Mouse (Mus musculus) embryonic facial prominence, embryonic 14.5 days (tissue): ENCODE measurements around the gene Ppp1r21. TPM values are rescaled to one million over a fixed set of nuclear protein-coding genes. Genes with fewer than 3 reads are reported as not detected.

Experiments
- ATAC-seq: fragments of 200-750 bp; cut with Nextera tagmentation; 2 replicates; pipeline ENCODE4 v1.8.0; 2017; ENCODE audit warnings: low read depth, moderate number of reproducible peaks, moderate TSS enrichment
- DNase-seq: peaks from one replicate; pipeline ENCODE4 v3.0.0-alpha.2; 2015; ENCODE audit warnings: low spot score
- H3K27ac ChIP-seq: fragments of 300-500 bp; sonication (generic); replicated peaks from 2 replicates; pipeline ENCODE4 v1.5.1; 2014; ENCODE audit warnings: low read depth, mild to moderate bottlenecking, low read length, moderate library complexity
- H3K27me3 ChIP-seq: fragments of 300-500 bp; sonication (generic); replicated peaks from 2 replicates; pipeline ENCODE4 v1.6.1; 2014; ENCODE audit warnings: low read length; ENCODE audit not compliant: control insufficient read depth, insufficient read depth
- H3K36me3 ChIP-seq: fragments of 300-500 bp; sonication (generic); 2 replicates; pipeline ENCODE4 v1.6.1; 2014; ENCODE audit warnings: low read length, mixed read lengths; ENCODE audit not compliant: control insufficient read depth, insufficient read depth
- H3K4me1 ChIP-seq: fragments of 300-500 bp; sonication (generic); 2 replicates; pipeline ENCODE4 v1.6.1; 2014; ENCODE audit warnings: antibody characterized with exemption, low read length; ENCODE audit not compliant: control insufficient read depth, insufficient read depth
- H3K4me2 ChIP-seq: fragments of 300-500 bp; sonication (generic); 2 replicates; pipeline ENCODE4 v1.6.1; 2014; ENCODE audit warnings: low read depth, mild to moderate bottlenecking, low read length, moderate library complexity, mixed read lengths
- H3K4me3 ChIP-seq: fragments of 300-500 bp; sonication (generic); 2 replicates; pipeline ENCODE4 v1.5.1; 2014; ENCODE audit warnings: low read depth, mild to moderate bottlenecking, low read length
- H3K9ac ChIP-seq: fragments of 300-500 bp; sonication (generic); 2 replicates; pipeline ENCODE4 v1.6.1; 2014; ENCODE audit warnings: low read depth, mild to moderate bottlenecking, low read length, moderate library complexity, mixed read lengths
- H3K9me3 ChIP-seq: fragments of 300-500 bp; sonication (generic); 2 replicates; pipeline ENCODE4 v1.6.1; 2016; ENCODE audit warnings: low read length; ENCODE audit not compliant: control insufficient read depth
- WGBS: fragments of 180-500 bp; shearing (Covaris S2); extraction: QIAGEN DNeasy Blood & Tissue Kit; methylation state at CpG from one replicate; pipeline ENCODE4 v1.1.7; 2014; 5-methylcytosine and 5-hydroxymethylcytosine counted together
- polyA plus RNA-seq: library from polyadenylated mRNA; unstranded; fragments of >200 nt; fragmentation: Nextera tagmentation; extraction: Ambion mirVana; gene quantifications from 2 replicates; pipeline ENCODE4 v1.2.1, GENCODE M21; 2014

Gene Ppp1r21
- polyA plus RNA-seq, 1 experiment from 2014 or later, result 23.5 TPM

GRCm38 (mm10) chr17:88620935-88621334, 91.0 kb downstream of the Ppp1r21 start:
- no peak overlapping the region; the same call in 1 of the 2 replicates for H3K27ac ChIP-seq
- 56% methylated on average over 4 of the region's 4 CpGs for WGBS
- H3K27me3 ChIP-seq, result no peaks in the 10 kb centered on the region
- no peak overlapping the region for H3K4me2 ChIP-seq
- no peaks in the 10 kb centered on the region for H3K9me3 ChIP-seq
- H3K4me3 ChIP-seq, result no peak overlapping the region
- H3K4me1 ChIP-seq, result peaks cover 7% of the 10 kb centered on the region
- ATAC-seq (no peak), DNase-seq (peak; percentile 37)
- peaks cover 6% of the 10 kb centered on the region for H3K36me3 ChIP-seq
- H3K9ac ChIP-seq, result no peak overlapping the region

DNA sequence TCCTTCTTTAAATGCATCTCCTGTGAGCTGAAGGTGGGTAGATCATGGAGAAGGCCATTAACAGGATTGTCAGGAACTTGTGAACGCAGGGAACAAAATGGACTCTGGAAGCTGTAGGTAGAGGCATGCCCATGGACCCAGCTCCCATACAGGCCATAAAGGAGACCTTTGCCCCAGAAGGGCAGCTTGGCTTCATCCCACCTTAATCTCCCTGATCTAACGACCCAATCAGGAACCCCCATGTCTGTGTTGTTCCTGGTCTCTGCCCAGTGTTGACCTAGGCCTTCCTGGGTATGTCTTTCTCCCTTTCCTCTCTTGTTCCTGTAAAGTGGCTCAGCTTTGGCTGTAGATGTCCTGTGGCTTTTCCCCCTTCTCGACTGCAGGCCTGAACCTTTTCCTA, 91.5 kb downstream of the Ppp1r21 start:
- H3K27ac ChIP-seq, result no peak overlapping the region; the same call in 1 of the 2 replicates
- H3K36me3 ChIP-seq, result peaks cover 6% of the 10 kb centered on the region
- WGBS, result 87% methylated on average over 3 of the region's 3 CpGs
- no peak overlapping the region for H3K9ac ChIP-seq
- no peaks in the 10 kb centered on the region for H3K9me3 ChIP-seq
- no peak for DNase-seq
- no peak for ATAC-seq
- no peaks in the 10 kb centered on the region for H3K27me3 ChIP-seq
- H3K4me1 ChIP-seq, result peaks cover 12% of the 10 kb centered on the region
- no peak overlapping the region for H3K4me3 ChIP-seq
- no peak overlapping the region for H3K4me2 ChIP-seq

- H3K36me3 ChIP-seq, result peaks cover 6% of the 10 kb centered on the region; the same call in 1 of the 2 replicates
- 71% methylated on average over 1 of the region's 1 CpGs for WGBS
- H3K9me3 ChIP-seq, result no peaks in the 10 kb centered on the region
These were observed 92.8 kb downstream of the Ppp1r21 start for GRCm38 (mm10) chr17:88622711-88623110.

DNA sequence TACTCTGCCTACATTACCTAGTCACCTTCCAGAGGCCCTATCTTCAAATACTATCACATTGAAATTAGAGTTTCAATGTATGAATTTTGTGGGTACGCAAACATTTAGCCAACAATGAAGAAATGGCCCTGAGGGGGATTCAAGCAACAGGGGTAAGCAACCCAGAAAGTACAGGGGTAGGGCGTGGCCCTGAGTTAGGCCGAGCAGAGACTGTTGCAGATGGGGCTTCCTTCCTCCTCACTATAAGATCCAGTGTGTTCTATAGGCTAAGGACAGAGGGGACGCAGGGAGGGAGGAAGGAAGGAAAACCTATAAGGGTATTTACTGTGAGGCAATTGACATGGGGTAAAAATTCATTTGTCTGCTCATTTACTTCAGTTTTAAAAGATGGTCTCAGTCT, 94.5 kb downstream of the Ppp1r21 start:
- H3K9me3 ChIP-seq, result no peaks in the 10 kb centered on the region
- DNase-seq (no peak), ATAC-seq (no peak)
- WGBS, result 90% methylated on average over 4 of the region's 4 CpGs
- no peak overlapping the region for H3K27ac ChIP-seq
- no peak overlapping the region for H3K4me3 ChIP-seq
- no peak overlapping the region for H3K9ac ChIP-seq
- H3K27me3 ChIP-seq, result no peaks in the 10 kb centered on the region
- H3K4me2 ChIP-seq, result no peak overlapping the region
- H3K4me1 ChIP-seq, result peaks cover 38% of the 10 kb centered on the region
- H3K36me3 ChIP-seq, result peaks cover 6% of the 10 kb centered on the region; the same call in 1 of the 2 replicates

More at GRCm38 (mm10) chr17:88622711-88623110, 92.8 kb downstream of the Ppp1r21 start:
- Histone ChIP-seq H3K27ac (no peak overlapping the region), H3K4me2 (no peak overlapping the region), H3K4me1 (peaks cover 25% of the 10 kb centered on the region), H3K9ac (no peak overlapping the region), H3K4me3 (no peak overlapping the region), H3K27me3 (no peaks in the 10 kb centered on the region)
- ATAC-seq (no peak), DNase-seq (no peak)

- Histone ChIP-seq H3K4me3 (no peak overlapping the region), H3K9me3 (no peaks in the 10 kb centered on the region), H3K4me1 (peaks cover 48% of the 10 kb centered on the region), H3K36me3 (peaks cover 6% of the 10 kb centered on the region; the same call in 1 of the 2 replicates), H3K4me2 (no peak overlapping the region), H3K27ac (peak overlapping the region; percentile 88), H3K27me3 (no peaks in the 10 kb centered on the region), H3K9ac (no peak overlapping the region)
- no peak for ATAC-seq
- DNase-seq, result no peak
- 90% methylated on average over 13 of the region's 13 CpGs for WGBS
These were observed 95.4 kb downstream of the Ppp1r21 start for GRCm38 (mm10) chr17:88625350-88625749.

DNA sequence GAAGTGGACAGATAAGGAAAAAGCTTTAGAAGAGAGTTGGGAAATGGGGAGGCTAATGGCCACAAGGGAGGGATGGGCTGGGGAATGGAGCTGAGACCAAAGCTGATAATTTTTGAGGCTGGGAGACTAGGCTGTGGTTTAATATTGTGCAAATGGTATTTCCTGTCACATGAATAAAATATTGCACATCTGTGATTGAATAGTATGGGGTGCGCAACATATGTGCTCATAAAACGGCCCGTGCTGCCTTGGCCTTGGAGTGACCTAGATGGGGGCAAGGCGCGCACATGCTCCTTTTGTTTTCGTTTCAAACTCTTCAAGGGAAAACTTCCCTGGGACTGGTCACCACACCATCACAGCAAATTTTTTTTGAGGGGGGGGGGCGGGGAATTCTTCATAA, 96.0 kb downstream of the Ppp1r21 start:
- Histone ChIP-seq H3K4me1 (peaks cover 54% of the 10 kb centered on the region), H3K36me3 (peaks cover 3% of the 10 kb centered on the region; the same call in 1 of the 2 replicates), H3K4me3 (no peak overlapping the region), H3K9ac (0 out of 2 replicates have a peak overlapping the region, but pooled peaks have one; percentile 10), H3K9me3 (no peaks in the 10 kb centered on the region), H3K27me3 (no peaks in the 10 kb centered on the region), H3K27ac (peak overlapping the region; percentile 88), H3K4me2 (peak overlapping the region; percentile 38; the same call in 1 of the 2 replicates)
- ATAC-seq (no peak), DNase-seq (peak; percentile 32)
- WGBS, result 39% methylated on average over 7 of the region's 7 CpGs

- Histone ChIP-seq H3K9me3 (no peaks in the 10 kb centered on the region), H3K36me3 (no peaks in the 10 kb centered on the region), H3K4me2 (peak overlapping the region; percentile 38), H3K4me1 (peaks cover 58% of the 10 kb centered on the region), H3K9ac (0 out of 2 replicates have a peak overlapping the region, but pooled peaks have one; percentile 10), H3K27me3 (no peaks in the 10 kb centered on the region), H3K4me3 (no peak overlapping the region), H3K27ac (peak overlapping the region; percentile 88)
- 12% methylated on average over 7 of the region's 7 CpGs for WGBS
- DNase-seq, result peak; percentile 80
- peak; percentile 43 for ATAC-seq
These were observed 96.5 kb downstream of the Ppp1r21 start for GRCm38 (mm10) chr17:88626347-88626811.

DNA sequence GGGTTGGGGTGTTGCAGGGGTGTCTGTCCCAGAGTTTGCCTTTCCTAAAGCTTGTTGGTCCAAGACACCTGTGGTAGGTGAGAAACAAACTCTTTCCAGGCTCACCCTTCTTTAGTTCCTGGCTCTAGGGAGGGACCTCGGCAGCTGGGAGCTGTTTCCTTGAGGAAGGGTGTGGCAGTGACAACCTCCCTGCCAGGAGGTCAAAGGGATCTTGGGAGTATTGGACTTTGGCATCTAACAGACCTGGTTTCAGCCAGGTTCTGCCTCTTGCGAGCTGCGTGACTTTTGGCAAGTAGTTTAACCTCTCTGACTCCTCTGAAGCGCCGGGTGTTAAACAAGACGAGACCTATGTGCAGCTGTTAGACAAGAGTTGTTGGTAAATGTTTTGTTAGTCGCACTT, 97.2 kb downstream of the Ppp1r21 start:
- Histone ChIP-seq H3K4me2 (peak overlapping the region; percentile 38), H3K36me3 (no peaks in the 10 kb centered on the region), H3K27ac (peak overlapping the region; percentile 88), H3K4me1 (peaks cover 66% of the 10 kb centered on the region), H3K4me3 (no peak overlapping the region), H3K9me3 (no peaks in the 10 kb centered on the region), H3K9ac (no peak overlapping the region), H3K27me3 (no peaks in the 10 kb centered on the region)
- DNase-seq, result no peak
- 63% methylated on average over 7 of the region's 7 CpGs for WGBS
- ATAC-seq, result no peak
